Mouse (Mus musculus) liver, embryonic 14.5 days (tissue): ENCODE measurements at regions not wholly inside any gene's neighbourhood (a gene's known extent, or its start where the extent isn't known, plus 50 kb on each side); places are given as distances from the start of the nearest gene placed in this dataset.
"Not testable (repeated sequence)": the region's sequence is repeated elsewhere in the genome, so short reads cannot be mapped to it uniquely, and the experiment has no call there.

Experiments
- ATAC-seq: fragments of 200-750 bp; cut with Nextera tagmentation; 2 replicates; pipeline ENCODE4 v1.8.0; 2017; ENCODE audit warnings: moderate number of reproducible peaks, mild to moderate bottlenecking, moderate library complexity; ENCODE audit not compliant: insufficient read depth
- DNase-seq, 3 experiments: peaks; one replicate each; pipeline ENCODE4 v3.0.0-alpha.2; 2012 to 2013; ENCODE audit warnings: low read depth in 3 of 3, low spot score in 3 of 3
- H3K27ac ChIP-seq: fragments of 300-500 bp; sonication (generic); 2 replicates; pipeline ENCODE4 v1.5.1; 2014; ENCODE audit warnings: moderate library complexity, mild to moderate bottlenecking, control low read depth, inconsistent platforms
- H3K27me3 ChIP-seq: fragments of 300-500 bp; sonication (generic); 2 replicates; pipeline ENCODE4 v1.6.1; 2014; ENCODE audit warnings: mild to moderate bottlenecking, low read length, moderate library complexity; ENCODE audit not compliant: control insufficient read depth, insufficient read depth
- H3K36me3 ChIP-seq: fragments of 300-500 bp; sonication (generic); replicated peaks from 2 replicates; pipeline ENCODE4 v1.6.1; 2014; ENCODE audit warnings: low read depth; ENCODE audit not compliant: control insufficient read depth, insufficient read depth
- H3K4me1 ChIP-seq, 2 experiments: fragments of 200-500 bp in 1 of 2; fragments of 300-500 bp in 1 of 2; sonication (generic) in 1 of 2; replicated peaks; 2 replicates each; pipeline ENCODE4 v1.6.1; 2012 to 2014; ENCODE audit warnings: antibody characterized with exemption in 1 of 2, inconsistent platforms in 1 of 2, low read length in 1 of 2; ENCODE audit not compliant: control insufficient read depth in 2 of 2, insufficient read depth in 2 of 2
- H3K4me2 ChIP-seq: fragments of 300-500 bp; sonication (generic); 2 replicates; pipeline ENCODE4 v1.6.1; 2014; ENCODE audit warnings: low read depth, mild to moderate bottlenecking, control low read depth, moderate library complexity
- H3K4me3 ChIP-seq, 2 experiments: fragments of 200-500 bp in 1 of 2; fragments of 300-500 bp in 1 of 2; sonication (generic) in 1 of 2; 2 replicates each; pipeline ENCODE4 v1.5.1; 2012 to 2014; ENCODE audit warnings: low read depth in 2 of 2, low read length in 2 of 2, mild to moderate bottlenecking in 2 of 2, control low read depth in 1 of 2, inconsistent platforms in 1 of 2, moderate library complexity in 1 of 2; ENCODE audit not compliant: insufficient read depth in 1 of 2
- H3K9ac ChIP-seq: fragments of 300-500 bp; sonication (generic); replicated peaks from 2 replicates; pipeline ENCODE4 v1.6.1; 2014; ENCODE audit warnings: mild to moderate bottlenecking, control low read depth, moderate library complexity
- H3K9me3 ChIP-seq: fragments of 300-500 bp; sonication (generic); 2 replicates; pipeline ENCODE4 v1.6.1; 2016; ENCODE audit warnings: low read length, mixed read lengths; ENCODE audit not compliant: control insufficient read depth
- CTCF ChIP-seq: IDR thresholded peaks from 2 replicates; pipeline ENCODE4 v1.5.1; 2016; ENCODE audit warnings: antibody characterized with exemption, low read depth, control low read depth
- EP300 ChIP-seq: IDR thresholded peaks from 2 replicates; pipeline ENCODE4 v1.6.1; 2016; ENCODE audit warnings: antibody characterized with exemption, low read depth
- WGBS: fragments of 180-500 bp; shearing (Covaris S2); extraction: QIAGEN DNeasy Blood & Tissue Kit; methylation state at CpG from one replicate; pipeline ENCODE4 v1.1.7; 2014; ENCODE audit not compliant: insufficient replicate concordance; 5-methylcytosine and 5-hydroxymethylcytosine counted together

GRCm38 (mm10) chr2:117456456-117457020, 113.7 kb upstream of the Rasgrp1 start:
- TF ChIP-seq EP300 (no peak), CTCF (no peak)
- H3K4me1 ChIP-seq, result no peaks in the 10 kb centered on the region
- 62% methylated on average over 13 of the region's 13 CpGs for WGBS
- H3K9me3 ChIP-seq, result no peaks in the 10 kb centered on the region
- H3K9ac ChIP-seq, result no peak overlapping the region
- no peaks in the 10 kb centered on the region for H3K27me3 ChIP-seq
- ATAC-seq (no peak), DNase-seq (no peak)
- no peaks in the 10 kb centered on the region for H3K36me3 ChIP-seq
- no peak overlapping the region for H3K4me2 ChIP-seq
- H3K27ac ChIP-seq, result no peak overlapping the region
- no peak overlapping the region for H3K4me3 ChIP-seq

- H3K36me3 ChIP-seq, result no peaks in the 10 kb centered on the region
- H3K9ac ChIP-seq, result no peak overlapping the region
- no peak overlapping the region for H3K27ac ChIP-seq
- no peaks in the 10 kb centered on the region for H3K9me3 ChIP-seq
- no peak for DNase-seq
- 21% methylated on average over 4 of the region's 4 CpGs for WGBS
- TF ChIP-seq EP300, result no peak
- no peak for TF ChIP-seq CTCF
- no peak overlapping the region for H3K4me2 ChIP-seq
- H3K4me3 ChIP-seq, result no peak overlapping the region
- H3K4me1 ChIP-seq, result no peaks in the 10 kb centered on the region
- ATAC-seq, result no peak
- H3K27me3 ChIP-seq, result no peaks in the 10 kb centered on the region
Measured at GRCm38 (mm10) chr2:117461541-117462290, 118.9 kb upstream of the Rasgrp1 start.

- H3K9me3 ChIP-seq, result no peaks in the 10 kb centered on the region
- ATAC-seq, result no peak
Measured at GRCm38 (mm10) chr2:117474885-117475542, 132.2 kb upstream of the Rasgrp1 start.

GRCm38 (mm10) chr2:117475561-117475960, 132.8 kb upstream of the Rasgrp1 start:
- 27% methylated on average over 3 of the region's 3 CpGs for WGBS
- no peak for TF ChIP-seq EP300
- TF ChIP-seq CTCF, result peak; percentile 53

More at GRCm38 (mm10) chr2:117474885-117475542, 132.2 kb upstream of the Rasgrp1 start:
- Histone ChIP-seq H3K9ac (no peak overlapping the region), H3K27ac (no peak overlapping the region), H3K36me3 (no peaks in the 10 kb centered on the region), H3K4me1 (no peaks in the 10 kb centered on the region), H3K4me2 (no peak overlapping the region), H3K4me3 (no peak overlapping the region), H3K27me3 (no peaks in the 10 kb centered on the region)
- TF ChIP-seq CTCF (no peak), EP300 (no peak)
- no peak for DNase-seq
- WGBS, result 40% methylated on average over 2 of the region's 2 CpGs

GRCm38 (mm10) chr2:117477503-117477902, 134.7 kb upstream of the Rasgrp1 start:
- WGBS, result 76% methylated on average over 10 of the region's 11 CpGs
- H3K9me3 ChIP-seq, result not testable (repeated sequence)

More at GRCm38 (mm10) chr2:117475561-117475960, 132.8 kb upstream of the Rasgrp1 start:
- no peak overlapping the region for H3K4me3 ChIP-seq
- H3K27ac ChIP-seq, result no peak overlapping the region
- no peak for DNase-seq
- H3K4me1 ChIP-seq, result no peaks in the 10 kb centered on the region
- no peak overlapping the region for H3K9ac ChIP-seq
- H3K27me3 ChIP-seq, result no peaks in the 10 kb centered on the region
- no peaks in the 10 kb centered on the region for H3K36me3 ChIP-seq
- no peak for ATAC-seq
- H3K4me2 ChIP-seq, result no peak overlapping the region
- no peaks in the 10 kb centered on the region for H3K9me3 ChIP-seq

GRCm38 (mm10) chr2:117479244-117480009, 136.6 kb upstream of the Rasgrp1 start:
- not testable (repeated sequence) for H3K36me3 ChIP-seq, H3K4me3 ChIP-seq, H3K27me3 ChIP-seq, H3K9me3 ChIP-seq, H3K27ac ChIP-seq, H3K4me1 ChIP-seq, ATAC-seq, DNase-seq, H3K9ac ChIP-seq, H3K4me2 ChIP-seq
- WGBS, result 70% methylated on average over 15 of the region's 16 CpGs

More at GRCm38 (mm10) chr2:117477503-117477902, 134.7 kb upstream of the Rasgrp1 start:
- not testable (repeated sequence) for H3K4me3 ChIP-seq, H3K4me2 ChIP-seq, ATAC-seq, H3K27ac ChIP-seq, H3K27me3 ChIP-seq, DNase-seq, H3K36me3 ChIP-seq, H3K9ac ChIP-seq, H3K4me1 ChIP-seq
